Mouse (Mus musculus): ENCODE measurements at regions not wholly inside any gene's neighbourhood (a gene's known extent, or its start where the extent isn't known, plus 50 kb on each side); places are given as distances from the start of the nearest gene placed in this dataset.

DNA sequence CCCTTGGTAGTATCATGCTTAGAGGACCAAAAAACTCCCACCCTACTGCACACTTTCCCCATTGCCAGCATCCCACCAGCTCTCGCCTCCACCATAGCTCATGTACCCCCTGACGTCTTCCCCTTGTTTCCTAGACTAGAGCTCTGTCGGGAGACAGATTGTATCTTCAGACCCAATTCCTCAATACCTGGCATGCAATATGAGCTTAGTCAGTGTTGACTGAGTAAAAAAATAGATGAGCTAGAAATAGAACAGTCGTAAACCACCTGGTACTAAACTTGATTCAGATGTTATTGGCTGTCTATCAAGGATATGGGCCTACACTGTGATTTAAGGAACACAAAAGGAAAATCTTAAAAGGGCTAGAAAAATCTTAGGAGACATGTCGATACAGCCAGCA lies 215.1 kb upstream of the Noct start:
- in situ Hi-C loops (cut with MboI, MseI) = no loop called here

- in situ Hi-C loops (cut with MboI, MseI) = no loop called here
Measured at GRCm38 (mm10) chr3:51019650-51020346, 204.4 kb upstream of the Noct start.

DNA sequence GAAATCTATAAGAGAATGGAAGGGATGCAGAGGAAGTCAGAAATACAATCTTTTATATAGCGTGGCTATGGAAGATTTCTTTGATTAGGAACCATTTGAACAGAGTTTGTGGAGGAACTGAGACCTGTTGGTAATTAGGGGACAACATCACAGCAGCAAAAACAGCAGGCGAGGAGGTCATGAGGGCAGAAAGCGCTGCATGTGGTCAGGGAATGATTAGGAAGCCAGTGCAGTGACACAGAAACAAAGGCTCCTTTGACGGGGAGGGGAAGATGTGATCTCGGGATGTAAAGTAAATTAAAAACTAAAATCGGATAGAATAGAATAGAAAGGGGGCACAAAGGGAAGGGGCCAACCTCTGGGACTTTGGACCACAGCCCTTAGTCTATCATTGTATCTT lies 199.6 kb upstream of the Noct start:
- in situ Hi-C loops (cut with MboI, MseI) = no loop called here

DNA sequence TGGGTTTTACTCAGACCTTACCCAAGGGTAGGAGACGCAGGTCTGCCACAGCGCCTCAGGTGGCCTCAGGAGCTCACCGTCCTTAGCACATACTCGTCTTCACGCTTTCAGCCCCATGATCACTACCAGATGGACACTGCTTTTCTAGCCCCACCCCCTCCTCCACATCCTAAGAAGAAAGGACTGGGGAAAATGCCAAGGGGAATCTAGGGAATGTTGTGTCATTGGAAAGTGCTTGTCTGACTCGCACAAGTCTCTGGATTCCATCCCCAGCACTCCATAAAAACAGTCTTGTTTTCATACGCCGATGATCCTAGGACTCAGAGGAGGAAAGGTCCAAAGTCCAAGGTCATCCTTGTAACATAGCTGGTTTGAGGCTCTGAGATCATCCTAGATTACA lies 192.4 kb upstream of the Noct start:
- in situ Hi-C loops (cut with MboI, MseI) = no loop called here

- in situ Hi-C loops (cut with MboI, MseI) = no loop called here
Measured at GRCm38 (mm10) chr3:51033292-51033691, 191.0 kb upstream of the Noct start.

DNA sequence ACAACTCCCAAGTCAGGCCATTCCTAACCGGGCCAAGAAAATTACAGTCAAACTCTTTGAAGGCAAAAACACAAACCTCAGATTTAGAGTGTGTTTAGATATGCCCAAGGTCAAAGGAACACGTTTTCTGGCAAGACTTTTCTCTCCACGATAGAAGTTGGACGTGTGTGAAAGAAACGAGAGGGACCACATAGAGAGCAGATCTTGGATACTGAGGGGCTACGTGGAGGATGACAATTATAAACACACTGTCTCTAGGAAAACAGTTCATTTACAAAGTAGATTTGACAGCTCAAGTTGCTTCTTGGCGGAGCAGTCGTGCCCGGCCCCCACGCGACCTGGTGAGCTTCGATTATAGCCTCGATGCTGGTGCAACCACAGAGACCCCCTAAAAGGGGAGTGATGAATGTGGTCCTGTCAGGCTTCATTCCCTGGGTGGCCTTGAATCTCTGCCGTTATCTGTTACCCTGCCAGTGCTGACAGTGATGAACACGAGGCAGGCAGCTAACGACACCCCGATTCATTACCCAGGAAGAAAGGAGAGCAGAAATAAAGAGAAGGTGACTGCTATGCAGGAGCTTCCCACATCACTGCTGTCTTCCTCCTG lies 187.4 kb upstream of the Noct start:
- in situ Hi-C loops (cut with MboI, MseI) = no loop called here

- in situ Hi-C loops (cut with MboI, MseI) = no loop called here
Measured at GRCm38 (mm10) chr3:51042223-51042846, 181.9 kb upstream of the Noct start.

DNA sequence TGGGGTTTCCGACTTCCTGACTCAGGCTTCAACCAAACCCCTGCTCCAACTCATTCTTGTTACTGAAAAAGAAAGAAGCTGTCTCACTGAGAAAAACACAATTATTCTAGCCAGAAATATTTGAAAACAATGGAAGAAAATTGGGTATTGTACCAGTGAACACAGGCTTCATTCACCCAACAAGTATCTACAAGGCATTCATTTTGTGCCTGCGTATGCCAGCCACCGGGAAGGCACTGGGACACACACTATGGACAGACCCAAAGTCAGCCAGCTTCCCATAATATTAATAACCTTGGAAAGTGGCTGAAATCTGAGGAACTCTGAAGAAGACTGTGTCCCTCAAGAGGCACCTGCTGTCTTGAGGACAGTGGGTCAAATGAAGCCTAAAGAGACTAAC lies 175.5 kb upstream of the Noct start:
- in situ Hi-C loops (cut with MboI, MseI) = no loop called here

DNA sequence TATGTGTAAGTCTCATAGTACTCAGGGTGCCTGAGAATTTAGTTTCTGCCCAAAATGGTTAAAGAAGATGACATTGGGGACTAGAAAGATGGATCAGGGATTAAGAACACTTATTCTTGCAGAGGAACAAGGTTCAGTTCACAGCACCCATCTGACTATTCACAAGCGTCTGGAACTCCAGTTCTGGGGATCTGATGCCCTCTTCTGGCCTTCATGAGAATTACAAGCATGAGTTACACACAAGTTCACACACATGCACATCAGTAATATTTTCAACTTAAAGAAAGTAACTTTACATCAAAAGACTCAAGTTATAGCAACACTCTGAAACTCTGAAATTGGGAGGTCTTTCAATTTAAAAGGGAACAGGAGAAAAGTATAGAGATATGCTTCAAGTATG lies 174.1 kb upstream of the Noct start:
- in situ Hi-C loops (cut with MboI, MseI) = no loop called here

DNA sequence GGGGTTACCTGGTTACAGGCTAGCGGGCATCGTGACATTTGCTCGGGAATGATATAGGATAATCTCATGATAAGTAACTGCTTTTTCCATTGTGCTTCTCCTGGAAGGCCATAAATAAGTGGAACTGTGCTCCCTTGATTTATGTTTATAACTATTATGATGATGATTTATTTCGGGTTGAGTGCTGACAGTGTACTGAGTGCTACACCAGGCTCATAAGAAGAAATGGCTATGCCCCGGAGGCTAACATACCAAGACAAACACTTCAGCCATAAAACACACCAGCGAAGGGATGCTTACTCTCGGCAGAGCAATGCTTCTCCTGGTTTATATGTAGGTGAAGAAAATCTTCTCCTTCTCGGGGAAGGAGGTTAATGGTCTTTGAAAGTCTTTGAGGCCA lies 169.2 kb upstream of the Noct start:
- in situ Hi-C loops (cut with MboI, MseI) = no loop called here

- in situ Hi-C loops (cut with MboI, MseI) = no loop called here
Measured at GRCm38 (mm10) chr3:51064201-51064600, 160.0 kb upstream of the Noct start.

DNA sequence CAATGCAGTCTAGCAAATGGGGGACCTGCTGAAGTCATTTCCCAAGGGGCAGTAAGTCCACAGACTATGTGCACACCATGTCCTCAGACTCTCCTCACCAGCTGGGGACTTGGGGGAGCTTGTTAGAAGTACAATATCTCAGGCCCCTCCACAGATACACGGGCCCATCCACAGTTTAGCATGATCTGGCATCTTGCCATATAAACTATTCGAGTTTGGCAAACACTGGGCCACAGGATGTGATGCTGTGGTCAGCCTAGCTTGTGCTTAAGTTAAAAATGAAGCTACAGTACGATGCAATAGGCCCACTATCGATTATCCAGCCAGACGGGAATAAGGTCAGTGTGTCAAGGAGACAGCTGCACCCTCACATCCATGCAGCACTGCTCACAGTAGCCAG lies 157.9 kb upstream of the Noct start:
- in situ Hi-C loops (cut with MboI, MseI) = no loop called here

- in situ Hi-C loops (cut with MboI, MseI) = no loop called here
Measured at GRCm38 (mm10) chr3:51072417-51072816, 151.8 kb upstream of the Noct start.

- in situ Hi-C loops (cut with MboI, MseI) = no loop called here
Measured at GRCm38 (mm10) chr3:51073003-51073679, 151.1 kb upstream of the Noct start.

DNA sequence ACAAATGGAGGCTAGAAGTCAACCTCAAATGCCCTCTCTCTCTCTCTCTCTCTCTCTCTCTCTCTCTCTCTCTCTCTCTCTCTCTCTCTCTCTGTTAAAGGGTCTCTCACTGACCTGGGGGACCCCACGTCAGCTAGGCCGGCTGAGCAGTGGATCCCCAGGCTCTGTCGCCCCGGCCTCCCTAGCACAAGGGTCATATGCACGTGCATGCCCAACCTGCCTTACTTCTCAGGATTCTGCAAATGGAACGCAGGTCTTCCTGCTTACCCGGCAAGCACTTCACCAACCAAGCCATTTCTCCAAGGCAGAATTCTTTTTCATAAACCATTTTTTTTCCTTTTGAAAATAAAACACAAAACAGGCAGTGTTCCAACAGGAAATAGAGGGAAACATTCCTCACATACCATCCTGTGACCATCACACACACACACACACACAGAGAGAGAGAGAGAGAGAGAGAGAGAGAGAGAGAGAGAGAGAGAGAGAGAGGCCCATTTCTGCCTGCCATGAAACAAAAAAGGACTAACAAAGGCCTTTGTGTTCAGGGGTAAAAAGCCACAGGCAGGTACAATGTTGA lies 150.4 kb upstream of the Noct start:
- in situ Hi-C loops (cut with MboI, MseI) = no loop called here

GRCm38 (mm10) chr3:51075219-51075920 lies 148.9 kb upstream of the Noct start:
- in situ Hi-C loops (cut with MboI, MseI) = no loop called here

- in situ Hi-C loops (cut with MboI, MseI) = no loop called here
Measured at GRCm38 (mm10) chr3:51078459-51078858, 145.8 kb upstream of the Noct start.

DNA sequence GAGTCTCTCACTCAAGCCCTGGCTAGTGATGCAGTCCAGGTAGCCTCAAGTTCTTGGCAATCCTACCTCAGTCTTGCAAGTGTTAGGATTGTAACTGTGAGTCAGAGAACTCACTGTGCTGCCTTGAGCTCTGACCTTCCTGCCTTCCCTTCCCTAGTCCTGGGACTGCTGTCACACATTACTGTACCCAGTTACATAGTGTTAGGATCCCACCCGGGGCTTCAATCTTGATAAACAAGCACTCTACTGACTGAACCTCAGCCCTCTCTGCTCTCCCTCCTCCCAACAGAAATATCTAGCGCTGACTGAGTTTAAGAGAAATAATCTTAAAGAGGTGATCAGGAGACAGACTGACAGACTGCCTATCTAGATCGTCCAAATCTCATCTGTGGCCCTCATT lies 143.8 kb upstream of the Noct start:
- in situ Hi-C loops (cut with MboI, MseI) = no loop called here

DNA sequence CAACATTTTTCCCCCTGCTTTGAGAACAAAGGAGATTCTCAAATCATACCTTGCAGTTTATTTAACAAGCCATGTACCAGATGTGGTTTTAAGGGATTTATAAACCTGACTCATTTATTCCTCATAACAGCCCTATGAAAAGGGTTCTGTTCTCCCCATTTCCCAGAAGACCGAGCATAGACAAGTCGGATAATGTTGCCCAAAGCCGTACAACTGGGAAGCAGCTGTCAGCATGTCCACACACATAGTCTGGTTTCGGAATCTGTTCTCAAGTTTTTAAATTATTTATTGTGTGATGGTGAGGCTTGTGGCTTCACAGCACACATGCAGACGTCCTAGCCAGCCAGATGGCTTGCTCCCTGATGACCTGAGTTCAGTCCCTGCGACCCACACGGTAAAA lies 143.4 kb upstream of the Noct start:
- in situ Hi-C loops (cut with MboI, MseI) = no loop called here

- in situ Hi-C loops (cut with MboI, MseI) = no loop called here
Measured at GRCm38 (mm10) chr3:51082831-51083575, 141.2 kb upstream of the Noct start.

- in situ Hi-C loops (cut with MboI, MseI) = no loop called here
Measured at GRCm38 (mm10) chr3:51083583-51083982, 140.7 kb upstream of the Noct start.
